Mouse (Mus musculus): ENCODE data around the gene Rassf6. TPM values are rescaled to one million over a fixed set of nuclear protein-coding genes. Genes with fewer than 3 reads are reported as not detected.

Rassf6 gene
- polyA plus RNA-seq (2012; rRNA removed), result 0.79 and 1.1 TPM in 2 replicates

DNA sequence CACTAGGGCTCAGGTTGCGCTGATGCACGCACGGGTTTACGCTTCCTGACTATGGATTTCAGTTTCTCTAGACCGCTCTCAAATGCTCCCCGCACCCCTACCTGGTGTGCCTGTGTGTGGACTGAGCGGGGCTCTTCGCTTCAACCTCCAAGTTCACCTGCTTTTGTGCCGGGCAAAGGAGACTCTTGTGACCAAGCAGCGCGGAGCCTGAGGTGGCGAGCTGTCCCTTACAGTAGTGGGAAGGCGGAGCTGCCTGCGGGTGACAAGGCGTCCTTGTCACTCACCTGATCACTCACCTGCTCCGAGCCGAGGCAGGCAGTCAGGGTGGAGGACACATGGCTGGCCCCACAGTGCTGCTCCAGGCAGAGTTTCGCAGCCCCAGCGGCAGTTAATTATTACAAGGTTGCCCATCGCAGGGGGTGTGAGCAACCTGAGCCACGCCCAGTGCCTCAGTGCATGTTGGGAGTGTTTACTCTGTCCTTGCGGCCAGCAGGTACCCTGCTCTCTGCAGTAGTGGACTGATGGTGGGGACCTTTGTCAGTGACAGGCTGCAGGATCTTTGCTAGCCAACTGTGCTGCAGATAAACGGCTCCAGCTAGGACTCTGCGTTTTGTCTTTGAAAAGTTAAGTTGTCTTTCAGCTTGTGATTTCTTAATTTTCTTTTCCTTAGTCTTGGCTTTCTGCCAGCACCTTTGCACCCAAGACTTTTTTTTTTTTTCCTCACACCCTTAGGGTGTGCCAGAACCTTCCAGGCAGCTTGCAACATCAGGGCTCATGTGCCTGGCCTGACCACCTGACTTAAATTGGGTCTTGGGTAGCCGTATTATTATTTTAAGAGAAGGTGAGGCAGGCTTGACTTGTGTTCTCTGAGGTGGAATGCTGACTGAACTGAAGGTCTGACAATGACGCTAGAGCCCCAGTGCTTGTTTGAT lies at the start of gene Rassf6:
Gene Rassf6 (minus strand): TSS at position 372 of the 932 bp plus-strand sequence.
- peak; percentile 27 for DNase-seq (ENCODE audit: low read depth)
- TF ChIP-seq CTCF (IDR thresholded peaks at IDR 0.05; ENCODE audit: borderline replicate concordance, extremely low read depth, insufficient read depth, insufficient read length) (no peak), POLR2A (IDR thresholded peaks at IDR 0.05; ENCODE audit: borderline replicate concordance, extremely low read depth, insufficient read depth, insufficient read length, poor library complexity, severe bottlenecking) (no peak)

DNA sequence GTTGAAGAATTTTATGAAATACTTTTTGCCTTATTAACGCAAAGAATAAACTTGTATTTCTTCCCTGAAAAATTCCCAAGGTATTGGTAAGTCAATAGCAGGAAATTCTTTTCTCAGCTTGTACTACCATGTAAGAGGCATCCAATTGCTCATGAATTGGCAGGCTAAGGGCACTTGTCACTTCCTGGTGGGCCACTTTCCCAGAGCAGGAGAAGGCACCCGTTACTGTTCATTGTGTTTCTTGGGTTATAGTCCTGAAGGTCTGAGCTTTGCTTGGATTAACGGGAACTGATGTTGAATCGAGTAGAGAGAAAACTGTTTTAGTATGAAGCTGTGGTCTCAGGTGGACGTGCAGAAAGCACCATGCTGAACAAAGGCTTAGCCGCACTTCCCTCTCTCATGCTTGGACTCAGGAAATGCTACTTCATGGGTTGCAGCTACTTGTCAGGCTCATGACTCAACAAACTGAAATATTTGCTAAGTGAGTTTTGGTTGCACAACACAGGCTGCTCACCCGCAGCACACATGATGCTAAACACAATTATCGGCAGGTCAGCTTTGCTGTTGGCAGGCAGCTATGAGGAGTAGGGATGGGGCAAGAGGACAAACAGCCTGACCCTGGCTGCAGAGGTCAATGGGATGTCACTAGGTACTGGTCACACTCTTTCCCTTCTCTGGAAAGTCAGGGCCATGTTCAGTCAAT lies 49.1 kb upstream of the Rassf6 start:
- TF ChIP-seq CTCF (IDR thresholded peaks at IDR 0.05; ENCODE audit: borderline replicate concordance, extremely low read depth, insufficient read depth, insufficient read length) (no peak), POLR2A (IDR thresholded peaks at IDR 0.05; ENCODE audit: borderline replicate concordance, extremely low read depth, insufficient read depth, insufficient read length, poor library complexity, severe bottlenecking) (no peak)
- DNase-seq (ENCODE audit: low read depth), result no peak

DNA sequence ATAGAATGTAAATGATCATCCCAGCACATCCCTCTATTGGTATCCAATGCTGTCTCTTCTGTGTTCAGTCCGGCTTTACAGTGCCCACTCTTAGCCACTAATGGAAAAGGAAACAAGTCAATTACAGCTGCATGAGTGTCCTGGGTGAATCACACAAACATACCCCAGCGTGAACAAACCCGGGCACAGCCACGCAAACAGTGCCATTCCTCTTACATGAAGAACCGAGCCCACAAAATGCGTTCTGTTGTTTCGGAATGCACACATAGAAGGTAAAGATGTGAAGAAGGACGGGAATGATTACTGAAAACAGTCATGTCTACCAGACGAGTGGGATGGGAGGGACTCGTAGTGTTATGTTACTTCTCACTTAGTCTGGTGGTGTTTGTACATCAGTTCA lies 47.5 kb upstream of the Rassf6 start:
- no peak for DNase-seq (ENCODE audit: low read depth)
- TF ChIP-seq POLR2A (IDR thresholded peaks at IDR 0.05; ENCODE audit: borderline replicate concordance, extremely low read depth, insufficient read depth, insufficient read length, poor library complexity, severe bottlenecking), result no peak
- TF ChIP-seq CTCF (IDR thresholded peaks at IDR 0.05; ENCODE audit: borderline replicate concordance, extremely low read depth, insufficient read depth, insufficient read length), result no peak

DNA sequence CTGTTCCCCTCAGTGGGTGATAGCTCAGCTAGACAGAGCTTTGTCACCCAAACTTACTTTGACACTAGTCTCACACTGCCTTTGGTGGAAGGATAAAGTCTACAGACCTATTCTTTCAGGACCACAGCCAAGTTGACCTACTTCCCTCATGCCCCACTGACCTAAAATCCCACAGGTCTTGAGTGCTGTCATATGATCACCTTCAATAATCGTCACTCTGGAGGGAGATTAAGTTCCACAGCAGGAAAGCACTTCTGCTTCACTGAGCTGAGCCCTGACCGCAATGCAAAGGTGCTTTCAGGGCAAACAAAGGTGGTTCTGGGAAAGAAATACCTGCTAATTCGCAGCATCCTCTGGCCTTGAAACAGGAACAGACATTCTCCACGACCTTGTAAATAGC lies 44.5 kb upstream of the Rassf6 start:
- TF ChIP-seq CTCF (IDR thresholded peaks at IDR 0.05; ENCODE audit: borderline replicate concordance, extremely low read depth, insufficient read depth, insufficient read length) (no peak), POLR2A (IDR thresholded peaks at IDR 0.05; ENCODE audit: borderline replicate concordance, extremely low read depth, insufficient read depth, insufficient read length, poor library complexity, severe bottlenecking) (no peak)

DNA sequence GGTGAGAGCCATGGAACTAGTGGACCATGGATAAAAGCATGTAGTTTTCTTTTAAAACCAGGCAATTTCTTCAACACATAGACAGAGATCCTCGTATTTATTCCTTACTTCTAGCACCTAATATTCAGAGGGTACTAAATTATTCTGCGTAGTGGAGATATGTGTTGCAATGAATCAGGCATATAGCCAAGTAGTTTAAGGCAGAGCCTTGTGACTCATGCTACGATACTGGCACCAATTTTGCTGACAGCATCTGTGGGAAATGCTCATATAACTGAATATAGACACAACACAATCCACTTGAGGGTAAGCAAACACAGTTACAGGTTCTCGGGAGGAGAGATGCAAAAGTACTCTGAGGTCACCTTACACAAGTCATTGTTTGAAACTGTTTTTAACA lies 41.4 kb upstream of the Rassf6 start:
- no peak for DNase-seq (ENCODE audit: low read depth)
- TF ChIP-seq POLR2A (IDR thresholded peaks at IDR 0.05; ENCODE audit: borderline replicate concordance, extremely low read depth, insufficient read depth, insufficient read length, poor library complexity, severe bottlenecking) (no peak), CTCF (IDR thresholded peaks at IDR 0.05; ENCODE audit: borderline replicate concordance, extremely low read depth, insufficient read depth, insufficient read length) (no peak)

More for the DNA sequence above, 44.5 kb upstream of the Rassf6 start:
- no peak for DNase-seq (ENCODE audit: low read depth)

DNA sequence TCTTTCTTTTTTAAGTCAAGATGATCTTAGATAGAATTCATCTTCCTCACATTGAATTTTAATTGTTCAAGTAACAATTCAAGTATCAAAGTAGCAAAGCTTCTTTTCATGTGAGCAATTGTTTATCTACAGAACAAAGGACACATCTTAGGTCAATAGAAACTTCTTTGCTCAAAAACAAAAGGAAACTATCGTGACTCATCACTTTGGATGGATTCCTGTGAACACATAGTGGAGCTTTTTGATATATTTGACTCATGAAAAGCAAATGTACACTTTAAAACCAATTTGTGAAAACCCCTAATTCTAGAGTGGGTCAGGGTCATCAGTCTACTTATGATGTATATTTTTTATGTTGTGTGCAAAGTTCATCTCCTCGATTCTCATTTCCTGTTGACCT lies 37.1 kb upstream of the Rassf6 start:
- TF ChIP-seq POLR2A (IDR thresholded peaks at IDR 0.05; ENCODE audit: borderline replicate concordance, extremely low read depth, insufficient read depth, insufficient read length, poor library complexity, severe bottlenecking), result no peak
- no peak for TF ChIP-seq CTCF (IDR thresholded peaks at IDR 0.05; ENCODE audit: borderline replicate concordance, extremely low read depth, insufficient read depth, insufficient read length)
- DNase-seq (ENCODE audit: low read depth), result no peak

DNA sequence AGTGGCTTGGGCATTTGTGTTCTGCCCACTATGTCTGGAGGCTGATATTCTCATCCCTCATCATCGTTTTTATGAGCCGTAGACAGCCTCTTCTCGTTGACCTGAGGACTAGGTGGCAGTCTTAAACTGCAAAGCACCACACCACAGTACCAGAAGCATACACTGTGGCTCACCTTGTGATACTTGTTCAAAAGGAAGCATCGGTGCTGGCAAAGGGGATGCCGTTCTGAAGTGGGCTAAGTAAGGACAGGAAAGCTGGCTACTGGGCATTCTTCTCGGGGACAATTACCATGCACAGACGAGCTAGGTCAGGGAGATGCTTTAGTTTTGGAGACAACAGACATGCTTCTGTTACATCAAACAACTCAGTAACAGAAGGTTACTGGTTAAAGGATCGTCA lies 21.4 kb upstream of the Rassf6 start:
- no peak for DNase-seq (ENCODE audit: low read depth)
- TF ChIP-seq POLR2A (IDR thresholded peaks at IDR 0.05; ENCODE audit: borderline replicate concordance, extremely low read depth, insufficient read depth, insufficient read length, poor library complexity, severe bottlenecking), result no peak
- no peak for TF ChIP-seq CTCF (IDR thresholded peaks at IDR 0.05; ENCODE audit: borderline replicate concordance, extremely low read depth, insufficient read depth, insufficient read length)

DNA sequence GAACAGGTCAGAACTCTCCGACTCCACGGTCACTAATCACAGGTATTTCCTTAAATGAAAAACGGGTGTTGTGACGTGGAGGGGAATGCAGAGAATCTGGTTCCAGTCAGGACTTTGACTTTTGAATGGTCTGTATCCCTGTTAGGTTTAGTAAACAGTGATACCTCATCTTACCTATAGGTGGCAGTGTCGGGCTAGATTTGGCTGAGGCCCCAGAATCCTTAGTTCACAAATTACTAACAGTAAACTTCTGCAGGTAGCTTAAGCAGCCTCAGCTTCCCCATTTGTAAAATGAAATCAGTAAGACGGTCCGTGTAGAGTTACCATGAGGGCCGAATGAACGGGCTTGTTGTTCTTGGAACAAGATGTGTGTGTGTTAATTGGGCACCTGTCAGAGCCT lies 21.0 kb upstream of the Rassf6 start:
- peak; percentile 67 for DNase-seq (ENCODE audit: low read depth)
- TF ChIP-seq POLR2A (IDR thresholded peaks at IDR 0.05; ENCODE audit: borderline replicate concordance, extremely low read depth, insufficient read depth, insufficient read length, poor library complexity, severe bottlenecking) (no peak), CTCF (IDR thresholded peaks at IDR 0.05; ENCODE audit: borderline replicate concordance, extremely low read depth, insufficient read depth, insufficient read length) (peak; percentile 63; the same call in 1 of the 2 replicates)

DNA sequence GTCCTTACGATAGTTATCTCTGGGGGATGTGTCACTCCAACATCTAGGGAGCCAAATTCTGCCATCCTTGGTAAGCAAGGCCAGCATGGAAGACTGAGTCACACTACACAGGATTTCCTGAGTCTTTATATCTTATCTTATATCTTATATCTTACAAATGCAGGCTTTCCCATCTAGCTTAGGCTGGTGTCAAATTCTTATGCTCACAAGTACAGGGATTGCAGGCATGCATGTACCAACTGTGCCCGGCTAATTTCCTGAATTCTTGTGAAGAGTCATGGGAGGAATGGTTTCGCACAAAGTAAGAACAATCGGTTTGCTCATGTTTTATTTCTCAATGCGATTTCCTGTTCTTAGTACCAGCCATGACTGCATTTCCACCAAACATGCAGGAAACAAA lies 20.0 kb upstream of the Rassf6 start:
- TF ChIP-seq CTCF (IDR thresholded peaks at IDR 0.05; ENCODE audit: borderline replicate concordance, extremely low read depth, insufficient read depth, insufficient read length), result no peak
- no peak for TF ChIP-seq POLR2A (IDR thresholded peaks at IDR 0.05; ENCODE audit: borderline replicate concordance, extremely low read depth, insufficient read depth, insufficient read length, poor library complexity, severe bottlenecking)
- DNase-seq (ENCODE audit: low read depth), result no peak

DNA sequence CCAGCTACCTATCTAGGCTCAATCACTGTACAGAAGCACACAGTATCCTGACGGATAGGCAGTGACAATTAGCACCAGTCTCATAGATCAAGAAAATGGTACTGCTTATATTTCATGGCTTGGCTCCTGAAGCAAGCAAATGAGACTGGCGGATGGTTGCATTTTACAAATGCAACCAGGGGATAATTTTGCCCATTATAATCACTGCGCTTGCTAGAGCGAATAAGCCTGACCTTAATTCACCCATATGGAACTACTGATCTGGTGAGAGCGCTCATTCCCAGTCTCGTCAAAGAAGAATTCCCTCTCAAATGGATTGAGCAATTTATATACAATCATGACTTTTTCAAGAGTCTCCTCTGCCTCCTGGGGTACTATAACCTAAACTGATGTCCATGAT lies 16.2 kb upstream of the Rassf6 start:
- DNase-seq (ENCODE audit: low read depth), result peak; percentile 4
- TF ChIP-seq POLR2A (IDR thresholded peaks at IDR 0.05; ENCODE audit: borderline replicate concordance, extremely low read depth, insufficient read depth, insufficient read length, poor library complexity, severe bottlenecking), result no peak
- TF ChIP-seq CTCF (IDR thresholded peaks at IDR 0.05; ENCODE audit: borderline replicate concordance, extremely low read depth, insufficient read depth, insufficient read length), result no peak

DNA sequence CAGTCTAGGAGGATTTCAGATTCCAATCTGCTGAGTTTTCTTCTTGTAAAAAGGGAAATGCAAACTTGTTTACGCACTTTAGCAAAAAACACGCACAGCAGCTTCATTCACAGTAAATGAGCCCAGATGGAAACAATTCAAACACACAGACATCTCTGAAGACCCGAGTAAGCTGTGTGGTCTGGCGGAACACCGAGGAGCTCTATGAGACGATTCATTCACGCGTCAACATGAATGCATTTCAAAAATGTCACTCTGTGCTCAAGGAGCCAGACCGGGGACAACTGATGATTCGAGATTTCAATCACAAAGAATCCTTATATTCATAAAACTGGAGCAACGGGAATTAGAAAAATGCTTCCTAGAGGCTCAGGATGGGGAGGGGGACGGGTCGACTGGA lies 15.4 kb upstream of the Rassf6 start:
- TF ChIP-seq CTCF (IDR thresholded peaks at IDR 0.05; ENCODE audit: borderline replicate concordance, extremely low read depth, insufficient read depth, insufficient read length), result no peak
- TF ChIP-seq POLR2A (IDR thresholded peaks at IDR 0.05; ENCODE audit: borderline replicate concordance, extremely low read depth, insufficient read depth, insufficient read length, poor library complexity, severe bottlenecking), result no peak
- DNase-seq (ENCODE audit: low read depth), result peak; percentile 24

Data from brain, embryonic 14.5 days (tissue).